Mouse (Mus musculus): Measurements from ENCODE around the gene Foxa2.

DNA sequence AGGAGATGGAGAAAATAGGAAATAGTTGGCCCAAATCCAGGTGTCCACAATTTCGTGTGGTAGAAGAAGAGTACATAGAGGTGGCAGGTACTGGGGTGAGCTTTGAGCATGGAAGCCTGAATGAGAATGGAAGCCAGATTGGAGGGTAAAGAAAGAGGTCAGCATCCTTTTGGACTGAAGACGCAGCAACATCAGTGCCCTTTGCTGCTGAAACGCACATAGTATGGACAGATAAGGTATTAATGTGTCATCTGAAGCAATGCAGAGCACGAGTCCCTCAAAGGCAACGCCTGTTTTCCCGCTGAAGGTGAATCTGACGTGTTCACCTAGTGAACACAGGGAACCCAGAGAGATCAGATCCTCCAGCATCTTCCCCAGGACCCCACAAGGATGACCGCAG lies 842 bp upstream of the Foxa2 start:
- TF ChIP-seq POLR2A (IDR thresholded peaks at IDR 0.05; ENCODE audit: borderline replicate concordance, extremely low read depth, insufficient read depth, insufficient read length, poor library complexity, severe bottlenecking), result no peak
- TF ChIP-seq CTCF (IDR thresholded peaks at IDR 0.05; ENCODE audit: borderline replicate concordance, extremely low read depth, insufficient read depth, insufficient read length), result no peak
